Mouse (Mus musculus): ENCODE results near the gene S100pbp.

S100pbp gene

DNA sequence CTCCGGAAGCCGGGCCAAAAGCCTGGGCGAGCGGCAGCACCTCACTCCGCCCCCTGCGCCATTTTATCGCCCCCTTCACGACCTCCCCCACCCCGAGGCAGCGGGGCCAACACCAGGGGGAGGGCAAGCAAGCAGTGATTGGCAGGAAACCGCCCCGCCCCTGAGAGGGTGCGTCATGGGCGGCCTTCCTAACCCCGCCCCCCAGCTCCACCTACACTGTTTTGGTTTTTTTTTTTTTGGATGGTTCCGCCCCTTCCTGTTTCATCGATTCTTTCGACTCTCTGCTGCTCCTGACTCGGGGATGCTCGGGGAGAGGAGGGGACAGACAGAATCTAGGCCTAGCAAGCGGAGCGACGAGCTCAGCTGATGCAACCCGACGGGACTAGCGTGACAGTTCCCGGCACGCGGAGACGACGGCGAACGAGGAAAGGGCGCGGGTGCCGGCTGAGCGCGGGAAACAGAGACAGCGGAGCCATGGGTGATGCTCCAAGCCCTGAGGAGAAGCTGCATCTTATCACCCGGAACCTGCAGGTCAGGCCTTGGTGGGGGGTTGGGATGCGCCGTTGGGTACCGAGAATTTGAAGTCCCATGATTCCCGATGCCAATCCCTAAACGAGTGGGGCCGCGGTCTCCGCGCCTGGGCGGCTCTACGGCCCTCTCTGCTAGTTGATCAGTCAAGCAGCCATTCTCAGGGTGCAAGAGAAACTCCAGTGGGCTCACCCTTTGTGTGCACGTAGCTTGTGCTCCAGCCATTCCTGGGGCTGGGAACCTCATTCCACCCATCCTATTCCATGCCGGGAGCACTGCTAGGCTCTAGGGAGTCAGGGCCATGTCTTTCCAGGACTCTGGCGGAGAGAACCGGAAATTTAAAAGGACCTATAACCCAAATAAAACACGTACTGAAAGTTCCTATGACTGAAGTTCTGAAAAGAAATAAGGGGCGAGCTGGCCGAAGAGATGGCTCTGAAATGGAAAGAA lies at the start of gene S100pbp, which contains the start of gene Yars:
S100pbp (minus strand) TSS at position 186 of the 978 bp plus-strand sequence.
Yars (plus strand) TSS at position 219 of the 978 bp plus-strand sequence.
- peak; percentile 97 for DNase-seq (ENCODE audit: low spot score in 2 of 2)

DNA sequence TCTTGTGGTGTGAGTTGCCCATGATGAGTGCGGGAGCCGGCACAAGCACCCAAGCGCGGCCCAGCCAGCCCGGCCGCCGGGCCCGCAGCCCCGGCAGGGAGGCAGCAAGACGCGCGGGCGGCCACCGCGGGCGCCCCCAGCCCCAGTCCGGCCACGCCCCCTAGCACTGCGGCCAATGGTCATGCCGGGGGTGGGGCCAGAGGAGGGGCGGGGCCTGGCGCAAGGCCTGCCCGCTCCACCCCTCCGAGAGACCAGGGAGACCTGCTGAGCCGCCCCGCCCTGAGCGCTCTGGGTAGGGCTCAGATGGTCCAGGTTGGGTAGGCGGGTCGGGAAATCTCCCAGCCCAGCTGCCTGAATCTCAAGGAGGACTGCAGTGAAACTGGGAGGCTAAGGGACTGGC lies 49.5 kb upstream of the S100pbp start:
- peak; percentile 59 to 77 for DNase-seq (ENCODE audit: low spot score in 2 of 2)

DNA sequence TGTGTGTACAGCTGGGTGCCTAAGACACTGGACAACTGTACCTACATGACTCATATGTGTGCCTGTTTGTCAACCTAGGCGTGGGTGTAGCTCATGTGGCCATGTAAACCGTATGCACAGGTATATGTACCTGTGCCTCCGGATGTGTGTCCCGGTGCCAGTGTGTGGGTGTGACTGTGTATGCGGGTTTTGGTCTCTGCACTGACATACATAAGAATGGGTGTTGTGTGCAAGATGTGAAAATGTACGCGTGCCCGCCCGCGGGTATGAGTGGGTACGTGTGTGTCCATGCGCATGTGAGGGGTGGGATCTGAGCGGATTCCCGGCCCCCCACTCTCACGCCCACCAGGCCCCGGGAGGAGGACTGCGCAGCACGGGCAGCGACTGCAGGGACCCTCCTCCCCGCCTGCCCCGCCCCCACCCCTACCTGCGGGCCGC lies 49.1 kb upstream of the S100pbp start:
- no peak for DNase-seq (ENCODE audit: low spot score in 2 of 2)

DNA sequence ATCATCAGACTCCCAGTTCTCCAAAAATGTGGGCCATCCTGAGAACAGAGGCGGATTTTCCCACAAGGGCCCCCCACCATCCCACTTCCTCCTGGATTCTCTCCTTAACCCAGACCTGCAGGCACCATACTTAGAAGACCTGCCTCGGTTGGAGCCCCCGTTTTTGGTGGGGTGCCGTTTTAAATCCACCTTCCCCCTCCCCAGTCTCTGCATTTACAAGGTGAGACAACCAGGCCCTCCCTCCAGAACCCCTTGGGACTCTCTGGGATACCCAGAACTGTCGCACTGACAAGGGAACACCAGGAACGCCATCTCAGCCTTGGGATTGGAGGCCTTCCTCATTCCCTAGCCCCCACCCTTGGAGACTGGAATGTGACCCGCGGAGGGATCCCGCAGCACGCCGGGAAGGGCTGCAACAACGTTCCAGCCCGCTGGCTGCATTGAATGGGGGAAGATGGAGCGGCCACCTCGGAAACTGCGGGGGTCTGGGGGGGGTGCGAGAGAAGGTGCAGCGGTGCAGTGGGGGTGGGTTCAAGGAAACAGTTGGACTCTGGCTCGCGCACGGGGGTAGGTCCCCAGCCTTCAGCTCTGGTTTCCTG lies 48.4 kb upstream of the S100pbp start:
- DNase-seq (ENCODE audit: low spot score in 2 of 2), result no peak

DNA sequence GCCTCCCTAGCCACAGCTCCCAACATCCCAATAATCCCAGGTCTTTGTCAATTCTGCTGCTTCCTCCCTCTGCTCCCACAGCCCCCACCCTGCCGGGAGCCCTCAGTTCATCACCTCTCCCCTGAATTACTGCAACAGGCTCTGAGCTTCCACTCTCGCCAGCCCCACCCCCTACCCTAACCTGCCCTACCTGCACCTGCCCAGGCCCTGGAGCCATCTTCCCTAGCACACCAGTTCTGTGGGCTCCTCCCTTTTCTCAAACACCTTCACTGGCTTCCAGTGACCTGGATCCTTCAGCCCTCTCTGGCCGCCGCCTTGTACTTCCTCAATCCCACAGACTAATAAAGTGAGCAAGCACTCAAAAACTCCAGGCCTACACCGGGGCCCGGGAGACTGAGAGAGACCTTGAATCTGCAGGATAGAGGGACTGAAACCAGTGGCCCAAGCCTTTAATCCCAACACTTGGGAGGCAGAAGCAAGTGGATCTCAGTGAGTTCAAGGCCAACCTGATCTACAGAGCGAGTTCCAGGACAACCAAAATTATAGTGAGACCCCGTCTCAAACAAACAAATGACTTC lies 46.8 kb upstream of the S100pbp start:
- DNase-seq (ENCODE audit: low spot score in 2 of 2), result no peak

DNA sequence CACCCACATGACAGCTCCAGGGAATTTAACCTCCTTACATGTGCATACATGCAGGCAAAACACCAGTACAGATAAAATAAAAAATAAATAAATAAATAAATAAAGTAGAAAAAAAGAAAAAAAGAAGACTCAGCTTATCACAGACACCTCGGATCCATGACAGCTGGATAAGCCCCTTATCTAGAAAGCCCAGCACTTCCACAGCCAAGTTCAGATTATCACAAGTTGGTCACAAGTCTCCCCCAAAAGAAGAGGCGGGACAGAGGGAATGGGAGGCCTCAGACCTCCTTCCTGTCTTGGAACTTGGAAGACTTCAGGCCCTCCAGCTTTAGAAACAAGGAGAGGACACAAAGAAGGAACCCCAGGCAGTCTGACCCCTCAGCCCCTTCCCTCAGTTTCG lies 45.6 kb upstream of the S100pbp start:
- DNase-seq (ENCODE audit: low spot score in 2 of 2), result no peak

DNA sequence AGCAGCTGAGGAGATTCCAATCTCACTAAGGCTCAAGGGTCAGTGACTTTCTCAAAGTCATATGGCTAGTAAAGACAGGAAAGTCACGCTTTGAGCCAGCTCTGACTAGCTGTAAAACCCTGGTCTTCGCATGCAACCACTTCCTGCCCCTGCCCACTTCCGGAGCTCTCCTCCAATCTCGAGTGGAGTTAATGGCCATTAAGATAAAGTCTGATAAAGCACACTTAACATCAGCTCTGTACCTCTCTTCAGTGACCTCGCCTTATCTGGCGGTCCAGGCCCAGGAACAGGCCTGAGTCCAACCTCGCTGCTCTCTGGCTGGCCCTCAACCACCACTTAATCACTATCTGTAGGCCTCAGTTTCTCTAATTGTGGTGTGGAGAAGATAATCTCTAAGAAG lies 45.0 kb upstream of the S100pbp start:
- DNase-seq (ENCODE audit: low spot score in 2 of 2), result no peak

DNA sequence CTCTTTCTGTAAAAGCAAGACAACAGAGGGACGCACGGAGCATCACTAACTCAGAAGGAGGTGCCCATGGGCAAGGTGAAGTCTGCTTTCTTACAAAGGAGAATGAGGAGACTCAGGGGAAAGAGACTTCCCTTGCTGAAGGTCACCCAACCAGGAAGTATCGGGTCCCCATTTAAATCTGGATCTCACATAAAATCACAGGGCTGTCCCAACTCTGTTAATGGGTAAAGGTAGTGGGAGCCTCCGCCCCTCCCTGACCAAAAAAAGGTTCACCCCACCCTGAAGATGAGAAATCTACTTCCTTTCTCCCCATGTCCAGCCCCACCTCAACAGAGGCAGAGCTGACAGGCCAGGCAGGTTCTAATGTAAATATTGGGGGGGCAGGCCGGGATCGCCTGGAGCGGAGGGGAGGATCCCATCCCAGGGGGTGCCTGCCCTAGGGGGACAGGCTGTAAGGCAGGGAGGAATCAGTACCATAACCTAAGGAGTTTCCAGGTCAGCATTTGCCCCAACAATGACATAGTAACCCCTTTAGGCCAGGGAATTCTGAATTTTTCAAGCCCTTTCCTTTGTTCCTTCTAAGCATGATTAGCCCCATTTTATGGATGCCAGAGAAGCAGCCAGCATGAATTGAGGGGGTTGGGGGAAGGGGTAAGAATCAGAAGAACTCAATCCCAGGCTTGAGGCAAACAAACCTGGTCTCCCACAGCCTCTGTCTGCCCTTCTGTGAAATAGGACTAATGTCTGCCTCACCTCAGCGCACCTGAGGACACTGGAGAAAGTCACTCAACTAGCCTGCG lies 43.2 kb upstream of the S100pbp start:
- no peak for DNase-seq (ENCODE audit: low spot score in 2 of 2)

DNA sequence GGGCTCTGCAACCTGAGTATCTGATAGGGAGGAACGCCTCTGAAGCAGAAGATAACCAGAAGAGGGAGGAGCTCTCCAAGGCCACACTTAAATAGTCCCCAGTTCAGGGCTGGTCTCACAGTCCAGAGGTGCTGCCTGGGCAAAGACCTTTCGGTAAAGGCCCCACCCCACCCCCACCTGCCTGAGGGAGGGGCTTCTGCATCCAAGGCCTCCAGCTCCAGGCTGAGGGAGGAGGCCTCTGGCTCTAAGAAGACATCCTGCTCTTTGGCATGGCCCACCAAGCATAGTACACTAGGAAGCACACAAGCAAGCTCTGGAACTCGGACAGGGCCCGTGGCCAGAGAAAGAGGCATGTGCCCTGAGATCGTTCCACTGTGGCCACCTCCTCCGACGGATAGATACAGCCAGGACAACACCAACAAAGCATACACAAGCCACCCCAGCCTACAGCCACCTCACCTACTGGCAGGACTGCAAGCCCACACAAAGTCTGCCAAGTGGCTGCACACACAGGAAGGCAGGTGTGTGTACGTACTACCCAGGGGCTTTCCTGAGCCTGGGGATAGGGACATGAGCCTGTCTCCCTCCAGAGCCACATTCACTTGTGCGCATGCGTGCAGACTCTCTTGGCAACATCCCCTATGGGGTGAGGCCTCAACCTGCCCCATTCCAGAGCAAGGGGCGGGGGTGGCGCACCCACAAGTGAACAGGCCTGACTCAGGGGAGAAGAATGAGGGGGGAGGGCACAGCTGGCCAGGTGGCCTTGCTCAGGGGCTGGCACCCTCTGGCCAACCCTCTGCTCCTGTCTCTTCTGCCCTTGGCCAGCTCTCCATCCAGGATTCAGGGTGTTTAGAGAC lies 42.3 kb upstream of the S100pbp start:
- no peak for DNase-seq (ENCODE audit: low spot score in 2 of 2)

DNA sequence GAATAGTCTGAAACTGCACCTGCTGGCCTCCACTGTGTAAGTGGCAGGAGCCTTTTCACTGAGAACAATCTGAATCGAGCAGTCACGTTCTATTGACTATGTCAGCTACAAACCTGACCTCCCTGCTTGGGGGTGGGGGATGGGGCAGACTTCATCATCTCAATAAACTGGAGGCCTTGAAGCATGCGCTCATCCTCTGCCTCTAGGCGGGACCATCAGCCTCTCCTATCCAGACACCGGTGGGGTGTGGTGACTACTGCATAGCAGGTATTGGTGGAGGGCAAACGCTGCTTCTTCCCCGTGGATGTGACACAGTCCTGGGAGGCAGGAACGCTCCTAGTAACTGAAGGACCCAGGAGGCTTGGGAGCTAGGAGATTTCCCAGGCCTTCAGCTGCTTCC lies 41.4 kb upstream of the S100pbp start:
- DNase-seq (ENCODE audit: low spot score in 2 of 2), result no peak

DNA sequence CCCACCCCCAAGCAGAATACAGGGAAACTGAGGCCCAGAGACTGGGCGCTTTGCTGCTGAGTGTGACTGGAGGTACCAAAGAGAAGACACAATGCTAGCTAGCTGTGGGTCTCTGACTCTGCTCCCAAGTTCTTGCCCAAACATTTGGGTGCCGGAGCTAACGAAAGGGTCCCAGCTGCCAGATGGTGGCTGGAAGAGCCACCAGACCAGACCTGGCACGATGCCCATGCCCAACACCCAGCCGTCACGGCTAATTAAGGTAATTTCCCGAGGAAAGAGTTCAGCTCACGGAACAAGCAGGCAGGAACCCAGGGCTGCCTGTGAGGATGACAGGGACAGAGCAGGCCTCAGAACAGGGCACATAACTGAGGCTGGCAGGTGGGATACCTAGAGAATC lies 38.5 kb upstream of the S100pbp start:
- DNase-seq (ENCODE audit: low spot score in 2 of 2), result no peak

DNA sequence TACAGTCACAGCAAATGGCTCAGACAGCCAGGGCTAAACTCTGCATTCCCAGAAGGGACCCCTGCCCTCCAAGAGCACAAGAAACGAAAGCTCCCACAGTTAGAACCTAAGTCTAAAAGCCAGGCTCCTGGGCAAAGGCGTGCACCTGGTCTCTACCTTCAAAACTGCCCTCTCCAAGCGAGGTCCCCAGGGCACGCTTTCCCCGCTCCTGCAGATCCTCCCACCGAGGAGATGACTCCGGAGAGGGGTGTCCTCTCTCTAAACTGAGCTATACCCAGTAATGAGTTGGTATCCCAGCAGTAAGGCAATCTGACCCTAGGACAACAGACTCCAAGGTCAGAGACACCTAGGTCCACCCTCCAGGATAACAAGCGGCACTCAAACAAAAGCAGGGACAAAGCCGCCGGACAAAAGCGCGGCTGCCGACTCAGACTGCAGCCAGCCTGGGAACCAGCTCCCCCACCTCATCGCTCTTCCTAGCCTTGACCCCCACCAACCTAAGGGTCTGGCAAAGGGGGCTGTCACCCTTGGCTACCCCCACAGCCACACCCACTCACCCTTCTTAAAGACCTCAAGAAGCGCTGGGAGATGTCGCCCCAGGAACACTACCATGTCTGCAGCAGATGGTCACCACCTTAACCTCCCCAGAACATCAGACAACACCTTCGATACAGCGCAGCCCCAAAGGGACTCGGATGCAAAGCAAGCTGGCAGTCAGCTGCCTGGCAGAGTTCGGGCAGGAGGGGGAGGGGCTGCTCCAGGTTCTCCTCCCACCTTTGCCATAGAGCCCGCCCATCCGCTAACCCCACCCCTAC lies 37.9 kb upstream of the S100pbp start:
- no peak for DNase-seq (ENCODE audit: low spot score in 2 of 2)

DNA sequence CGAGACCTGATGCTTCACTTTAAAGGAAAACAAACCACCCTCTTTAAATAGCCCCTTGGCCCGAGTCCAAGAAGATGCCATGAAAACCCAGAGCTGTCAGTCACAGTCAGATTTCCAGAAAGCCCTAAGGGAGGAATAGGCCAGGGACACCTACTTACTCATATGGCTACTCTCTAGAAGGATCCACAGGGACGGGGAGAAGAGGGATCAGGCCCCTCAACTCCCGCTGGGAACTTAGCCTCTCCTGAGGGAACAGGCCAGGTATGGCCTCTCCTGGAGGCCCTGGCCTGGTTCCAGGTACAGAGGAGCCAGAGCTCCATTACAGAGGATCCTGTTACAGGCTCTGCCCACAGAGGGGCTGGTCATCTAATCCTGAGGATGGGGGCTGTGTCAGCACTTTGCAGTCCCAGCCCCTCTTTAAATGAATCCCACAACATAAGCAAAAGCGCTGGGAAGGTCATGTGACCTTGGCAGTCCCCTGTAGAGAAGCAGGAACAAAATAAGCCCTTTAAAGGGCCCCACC lies 37.0 kb upstream of the S100pbp start:
- no peak for DNase-seq (ENCODE audit: low spot score in 2 of 2)

DNA sequence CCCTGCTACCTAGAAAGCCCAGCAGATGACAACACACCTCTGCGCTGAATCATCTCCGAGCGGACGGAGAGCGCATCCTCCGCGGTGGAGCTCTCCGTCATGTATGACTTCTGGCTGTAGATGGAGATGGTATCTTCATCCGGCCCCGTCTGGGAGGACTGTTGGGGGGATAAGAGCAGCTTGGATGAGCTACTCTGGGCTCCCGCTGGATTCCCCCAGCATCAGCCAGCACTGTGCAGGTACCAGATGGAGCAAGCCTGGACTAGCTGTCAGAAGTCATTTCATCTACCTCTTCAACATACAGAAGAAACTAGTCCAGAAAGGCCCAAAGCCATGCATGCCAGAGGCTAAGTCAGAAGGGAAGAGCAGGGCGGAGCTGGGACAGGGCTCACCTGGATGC lies 35.8 kb upstream of the S100pbp start:
- DNase-seq (ENCODE audit: low spot score in 2 of 2), result no peak

DNA sequence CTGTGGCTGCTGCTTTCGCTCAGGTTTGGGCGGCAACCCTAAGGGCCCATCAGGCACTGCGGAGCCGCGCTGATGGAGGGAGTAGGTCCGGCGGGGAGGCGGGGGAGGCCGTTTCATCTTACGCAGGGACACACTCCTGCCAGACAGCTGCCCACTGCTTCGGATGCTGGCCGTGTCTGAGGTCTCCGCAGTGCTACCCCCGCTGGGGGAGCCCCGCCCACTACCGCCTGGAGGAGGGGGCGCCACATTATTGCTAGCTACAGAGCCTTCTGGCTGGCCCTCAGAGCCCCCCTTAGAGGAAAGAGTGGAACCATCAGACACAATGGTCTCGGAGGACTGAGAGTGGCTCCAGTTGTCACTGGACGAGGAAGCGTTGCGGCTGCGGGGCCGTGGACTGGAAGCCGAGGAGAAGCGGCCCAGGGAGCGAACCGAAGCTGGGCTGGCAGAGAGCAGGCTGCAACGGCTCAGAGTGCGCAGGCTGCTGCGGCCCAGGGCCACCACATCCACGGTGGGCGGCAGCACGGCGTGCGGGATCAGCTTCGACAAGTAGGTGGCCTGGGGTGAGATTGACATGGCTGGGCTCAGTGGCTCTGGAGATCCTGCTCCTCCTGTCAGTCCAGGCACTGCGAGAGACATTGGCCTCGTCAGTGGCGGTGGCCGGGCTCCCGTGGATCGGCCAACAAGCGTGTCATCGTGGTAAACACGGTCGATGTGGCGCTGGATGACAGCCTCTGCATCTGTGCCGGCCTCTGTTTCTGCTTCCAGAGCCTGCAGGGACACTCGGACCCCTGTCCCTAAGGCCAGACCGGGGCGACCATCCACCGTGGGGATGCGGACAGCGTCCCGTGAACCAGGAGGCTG lies 34.1 kb upstream of the S100pbp start:
- DNase-seq (ENCODE audit: low spot score in 2 of 2), result no peak

DNA sequence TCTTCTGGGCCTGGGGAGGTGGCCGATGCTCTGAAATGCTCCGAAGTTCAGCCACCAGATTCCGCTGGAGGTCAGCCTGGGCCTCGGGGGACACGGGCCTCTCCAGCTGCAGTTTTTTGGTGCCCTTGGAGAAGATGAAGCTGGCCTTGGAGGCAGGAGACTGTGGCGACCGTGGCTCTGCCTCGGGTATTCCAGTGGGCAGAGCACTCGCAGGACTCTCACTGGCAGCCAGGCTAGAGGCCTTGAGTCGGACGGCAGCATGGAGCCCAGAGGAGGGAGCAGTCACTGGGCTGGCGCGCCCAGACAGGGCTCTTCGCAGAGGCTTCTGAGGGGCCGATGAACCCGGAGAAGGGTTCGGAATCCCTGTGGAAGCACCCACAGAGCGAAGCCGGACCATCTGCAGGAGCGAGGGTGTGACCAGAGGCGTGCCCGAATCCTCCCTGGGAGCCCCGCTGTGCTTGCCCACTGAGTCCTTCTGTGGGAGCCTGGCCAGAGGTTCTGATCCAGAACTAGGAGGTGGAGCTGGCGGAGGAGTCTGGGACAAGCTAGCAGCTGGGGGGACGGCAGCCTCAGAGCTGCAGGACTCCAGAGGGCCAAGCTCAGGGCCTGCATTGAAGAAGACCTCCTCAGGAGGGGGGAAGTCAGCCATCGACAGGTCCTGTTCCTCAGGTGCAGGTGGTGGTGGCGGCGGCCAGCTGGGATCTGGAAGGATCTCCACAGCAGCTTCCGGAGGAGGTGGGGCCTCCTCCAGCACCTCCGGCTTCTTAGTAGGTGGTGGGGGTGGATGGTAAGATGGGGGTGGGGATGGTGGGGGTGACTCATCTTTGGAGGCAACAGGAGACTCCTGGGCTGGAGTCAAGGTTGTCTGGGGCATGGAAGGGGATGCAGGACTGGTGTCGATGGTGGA lies 32.7 kb upstream of the S100pbp start:
- no peak for DNase-seq (ENCODE audit: low spot score in 2 of 2)

DNA sequence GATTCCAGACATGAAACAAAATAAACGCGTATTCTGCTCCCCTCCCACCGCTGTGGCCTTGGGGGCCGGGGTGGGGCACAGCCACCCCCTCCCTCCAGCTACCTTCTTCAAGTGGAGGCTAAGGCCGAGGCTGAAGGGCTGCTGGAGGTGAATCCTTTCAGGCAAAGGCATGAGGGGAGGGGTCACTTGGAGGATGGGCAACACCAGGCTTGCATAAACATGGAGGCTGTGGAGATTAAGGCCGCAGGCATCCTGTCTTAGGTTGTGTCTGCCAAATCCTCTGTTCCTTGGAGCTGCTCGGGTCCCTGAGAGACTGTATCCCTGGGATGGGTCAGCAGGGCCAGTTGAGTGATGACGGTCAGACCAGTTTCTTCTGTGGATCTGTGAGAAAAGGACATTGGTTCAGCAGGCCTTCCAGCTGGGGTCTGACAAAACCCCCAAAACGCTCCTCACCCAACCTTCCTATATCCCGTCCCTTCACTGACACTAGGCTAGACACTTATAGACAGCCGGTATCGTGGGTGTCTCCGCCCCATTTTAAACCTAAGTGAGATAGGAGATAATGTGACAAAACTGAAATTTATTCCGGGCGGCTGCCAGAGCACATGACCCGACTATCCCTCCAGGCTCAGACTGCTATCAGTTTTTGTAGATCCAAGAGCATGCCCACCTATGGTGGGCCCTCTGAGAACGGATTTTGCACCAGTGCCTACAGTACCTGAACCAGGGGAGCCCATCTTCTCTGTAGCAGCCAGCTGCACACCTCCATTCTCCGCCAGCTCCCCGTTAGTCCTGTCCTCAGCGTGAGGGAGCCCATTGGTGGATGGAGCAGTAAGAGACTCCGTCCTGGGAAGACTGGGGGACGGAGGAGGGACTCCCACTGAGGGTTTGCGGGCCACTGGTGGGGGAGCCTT lies 31.8 kb upstream of the S100pbp start:
- DNase-seq (ENCODE audit: low spot score in 2 of 2), result no peak
